Mouse (Mus musculus) monocyte, adult 2 months (primary cell): Measurements from ENCODE around the gene Mthfr.
"Not testable (repeated sequence)": the region's sequence is repeated elsewhere in the genome, so short reads cannot be mapped to it uniquely, and the experiment has no call there.

ENCODE experiments used
- DNase-seq, 2 experiments: peaks; one replicate each; pipeline ENCODE4 v3.0.0; 2022; ENCODE audit warnings: low spot score in 2 of 2, low read depth in 1 of 2

Gene Mthfr

GRCm38 (mm10) chr4:148040029-148040830, 1.4 kb downstream of the Mthfr start:
- no peak for DNase-seq

GRCm38 (mm10) chr4:148040933-148041610, 2.2 kb downstream of the Mthfr start:
- no peak for DNase-seq

GRCm38 (mm10) chr4:148041611-148042191, 2.8 kb downstream of the Mthfr start:
- DNase-seq, result no peak

GRCm38 (mm10) chr4:148043327-148043726, 4.5 kb downstream of the Mthfr start:
- not testable (repeated sequence) for DNase-seq

GRCm38 (mm10) chr4:148044113-148044512, 5.2 kb downstream of the Mthfr start:
- no peak for DNase-seq

- no peak for DNase-seq
These were observed 7.7 kb downstream of the Mthfr start for GRCm38 (mm10) chr4:148046450-148047031.

- DNase-seq, result not testable (repeated sequence)
These were observed 11.6 kb downstream of the Mthfr start for GRCm38 (mm10) chr4:148050396-148050914.

GRCm38 (mm10) chr4:148051046-148051776, 12.3 kb downstream of the Mthfr start:
- no peak for DNase-seq

GRCm38 (mm10) chr4:148051886-148052285, 13.0 kb downstream of the Mthfr start:
- DNase-seq, result no peak

GRCm38 (mm10) chr4:148052976-148053375, 14.1 kb downstream of the Mthfr start:
- no peak for DNase-seq

GRCm38 (mm10) chr4:148053417-148053920, 14.6 kb downstream of the Mthfr start:
- no peak for DNase-seq

- DNase-seq, result no peak
These were observed 16.3 kb downstream of the Mthfr start for GRCm38 (mm10) chr4:148054961-148055695.

GRCm38 (mm10) chr4:148056246-148056645, 17.4 kb downstream of the Mthfr start:
- DNase-seq, result no peak

GRCm38 (mm10) chr4:148056801-148057200, 17.9 kb downstream of the Mthfr start:
- DNase-seq, result no peak

- DNase-seq, result no peak
These were observed 18.9 kb downstream of the Mthfr start for GRCm38 (mm10) chr4:148057661-148058209.

GRCm38 (mm10) chr4:148058218-148058819, 19.4 kb downstream of the Mthfr start:
- no peak for DNase-seq

GRCm38 (mm10) chr4:148058993-148059392, 20.1 kb downstream of the Mthfr start:
- DNase-seq, result no peak

GRCm38 (mm10) chr4:148060120-148061085, 21.5 kb downstream of the Mthfr start:
- no peak for DNase-seq
